Comparison of ENCODE assay signal across 8 mouse cellular contexts in genomic region chr6:54040448-54040844, GRCm38 (mm10). TPM values are rescaled to one million over a fixed set of nuclear protein-coding genes. Genes with fewer than 3 reads are reported as not detected.
A peak's percentile ranks its signal among the peaks of the same experiment; 100 is the strongest.
DNase-seq lines count a peak whose midpoint lies in the region; ATAC-seq and TF ChIP-seq lines count a peak whose summit lies in the region.

No protein-coding gene starts in this region.

- 0 out of 2 replicates have a peak overlapping the region, but pooled peaks have one; percentile 76 for H3K27ac ChIP-seq in heart, embryonic 13.5 days (replicated peaks)
- H3K27ac ChIP-seq in ES-Bruce4 (ENCODE audit: insufficient read depth, low read length), result no peak overlapping the region
- H3K27ac ChIP-seq in forebrain, embryonic 12.5 days, result peak overlapping the region; percentile 95
- H3K27ac ChIP-seq in liver, embryonic 14.5 days, result no peak overlapping the region

- peaks cover 52% of the 10 kb centered on the region for H3K27me3 ChIP-seq in heart, embryonic 13.5 days (replicated peaks)
- peaks cover 7% of the 10 kb centered on the region; the same call in 1 of the 2 replicates for H3K27me3 ChIP-seq in ES-Bruce4 (ENCODE audit: control insufficient read depth, insufficient read depth, low read length, poor library complexity, severe bottlenecking)
- H3K27me3 ChIP-seq in forebrain, embryonic 12.5 days, result peaks cover 31% of the 10 kb centered on the region
- peaks cover 23% of the 10 kb centered on the region for H3K27me3 ChIP-seq in liver, embryonic 14.5 days (ENCODE audit: control insufficient read depth, insufficient read depth, low read length)

- no peak for TF ChIP-seq CTCF in ES-Bruce4 (IDR thresholded peaks at IDR 0.05; ENCODE audit: low read depth, low read length)
- no peak for TF ChIP-seq CTCF in liver, embryonic 14.5 days (IDR thresholded peaks at IDR 0.05; ENCODE audit: low read depth)

- peaks cover 15% of the 10 kb centered on the region for H3K4me1 ChIP-seq in heart, embryonic 13.5 days
- no peaks in the 10 kb centered on the region for H3K4me1 ChIP-seq in ES-Bruce4 (ENCODE audit: control insufficient read depth, insufficient read depth, low read length)
- peaks cover 26% of the 10 kb centered on the region for H3K4me1 ChIP-seq in forebrain, embryonic 12.5 days
- H3K4me1 ChIP-seq in liver, embryonic 14.5 days (replicated peaks; ENCODE audit: control insufficient read depth in 2 of 2, insufficient read depth in 2 of 2, low read length in 1 of 2), result peaks cover 0 to 3% of the 10 kb centered on the region in 2 experiments; a peak in 1 of 4 replicates

- no peak for ATAC-seq in heart, embryonic 13.5 days (ENCODE audit: extremely low read depth, insufficient number of reproducible peaks, low FRiP score, low TSS enrichment)
- no peak for ATAC-seq in forebrain, embryonic 12.5 days (ENCODE audit: low FRiP score)
- no peak for ATAC-seq in liver, embryonic 14.5 days (ENCODE audit: insufficient read depth)

- TF ChIP-seq EP300 in ES-Bruce4 (IDR thresholded peaks at IDR 0.05; ENCODE audit: insufficient read depth, low read depth, low read length), result no peak
- TF ChIP-seq EP300 in liver, embryonic 14.5 days (IDR thresholded peaks at IDR 0.05; ENCODE audit: low read depth), result no peak

- peak overlapping the region; percentile 86 for H3K9ac ChIP-seq in heart, embryonic 13.5 days
- 0 out of 2 replicates have a peak overlapping the region, but pooled peaks have one; percentile 71 for H3K9ac ChIP-seq in ES-Bruce4 (ENCODE audit: low read depth, poor library complexity, severe bottlenecking)
- H3K9ac ChIP-seq in forebrain, embryonic 12.5 days, result peak overlapping the region; percentile 84
- H3K9ac ChIP-seq in liver, embryonic 14.5 days (replicated peaks), result no peak overlapping the region

- TF ChIP-seq POLR2A in ES-Bruce4 (IDR thresholded peaks at IDR 0.05; ENCODE audit: insufficient read depth, low read length), result no peak

- no peak for DNase-seq in heart, adult 18-20 months
- no peak for DNase-seq in liver, embryonic 14.5 days (ENCODE audit: low read depth in 3 of 3, low spot score in 3 of 3)
- no peak for DNase-seq in right cerebral cortex, postnatal 10 days (ENCODE audit: low spot score in 2 of 2)
- no peak for DNase-seq in gastrocnemius, adult 18-20 months (ENCODE audit: low spot score)
- no peak for DNase-seq in urinary bladder, postnatal 14 days (ENCODE audit: low spot score)

- WGBS in heart, embryonic 13.5 days, result 27% methylated on average over 9 of the region's 9 CpGs
- WGBS in forebrain, embryonic 12.5 days, result 15% methylated on average over 9 of the region's 9 CpGs
- 15% methylated on average over 9 of the region's 9 CpGs for WGBS in liver, embryonic 14.5 days (ENCODE audit: insufficient replicate concordance)

- no peaks in the 10 kb centered on the region for H3K36me3 ChIP-seq in heart, embryonic 13.5 days
- no peaks in the 10 kb centered on the region for H3K36me3 ChIP-seq in ES-Bruce4 (ENCODE audit: control insufficient read depth, insufficient read depth, low read length, poor library complexity, severe bottlenecking)
- H3K36me3 ChIP-seq in forebrain, embryonic 12.5 days (replicated peaks), result no peaks in the 10 kb centered on the region
- no peaks in the 10 kb centered on the region for H3K36me3 ChIP-seq in liver, embryonic 14.5 days (replicated peaks; ENCODE audit: control insufficient read depth, insufficient read depth, low read depth)

- peak overlapping the region; percentile 77 for H3K4me3 ChIP-seq in heart, embryonic 13.5 days
- peak overlapping the region; percentile 81 for H3K4me3 ChIP-seq in ES-Bruce4 (ENCODE audit: low read depth, low read length)
- peak overlapping the region; percentile 73 for H3K4me3 ChIP-seq in forebrain, embryonic 12.5 days (replicated peaks)
- H3K4me3 ChIP-seq in liver, embryonic 14.5 days (ENCODE audit: insufficient read depth in 1 of 2, low read depth in 2 of 2, low read length in 2 of 2), result peak overlapping the region; percentile 42 to 52

- H3K4me2 ChIP-seq in heart, embryonic 13.5 days, result peak overlapping the region; percentile 95
- peak overlapping the region; percentile 75 for H3K4me2 ChIP-seq in forebrain, embryonic 12.5 days
- H3K4me2 ChIP-seq in liver, embryonic 14.5 days (ENCODE audit: low read depth), result peak overlapping the region; percentile 51

- 0 out of 2 replicates have a peak, but pooled peaks cover 3% of the 10 kb centered on the region for H3K9me3 ChIP-seq in heart, embryonic 13.5 days
- no peaks in the 10 kb centered on the region for H3K9me3 ChIP-seq in ES-Bruce4 (replicated peaks; ENCODE audit: control insufficient read depth, insufficient read depth, low read length, poor library complexity, severe bottlenecking)
- H3K9me3 ChIP-seq in forebrain, embryonic 12.5 days, result no peaks in the 10 kb centered on the region
- no peaks in the 10 kb centered on the region for H3K9me3 ChIP-seq in liver, embryonic 14.5 days (ENCODE audit: control insufficient read depth, low read length)

RNA-seq across cellular contexts. Expression of gene Chn2, which starts 1.1 kb away (rescaled TPM):
- 8.7 and 9.1 TPM in 2 replicates for polyA plus RNA-seq in heart, embryonic 13.5 days (2015; fragmentation: Nextera tagmentation; extraction: Ambion mirVana)
- 1 to 10 TPM; 2.7 to 3.3 TPM for total RNA-seq in heart, adult 18-20 months (2021)
- polyA plus RNA-seq in ES-Bruce4 (2011; ENCODE audit: insufficient read depth, insufficient read length, low read depth, missing spikeins), result 5.6 and 7.9 TPM in 2 replicates
- polyA plus RNA-seq in forebrain, embryonic 12.5 days (2016; fragmentation: Nextera tagmentation; extraction: Ambion mirVana), result 29.8 and 30.2 TPM in 2 replicates
- polyA plus RNA-seq in liver, embryonic 14.5 days (2012; rRNA removed), result 1.3 and 1.7 TPM in 2 replicates
- 4.2 and 4.3 TPM in 2 replicates for polyA plus RNA-seq in liver, embryonic 14.5 days (2014; fragmentation: Nextera tagmentation; extraction: Ambion mirVana)
- under 1 TPM; 0.69 to 0.73 TPM for total RNA-seq in gastrocnemius, adult 18-20 months (2021)

Comparison
In these comparisons a context has a peak if more than half of its experiments do, and no peak if none do; other contexts are left out.
1. H3K27ac ChIP-seq: peak in heart, embryonic 13.5 days (single experiment) and forebrain, embryonic 12.5 days (single experiment); none in ES-Bruce4 (single experiment) and liver, embryonic 14.5 days (single experiment).
2. Peak in every context shown above with its lines, with median percentiles within 50 percentile points of each other: H3K4me2 ChIP-seq and H3K4me3 ChIP-seq.